Mouse (Mus musculus) urinary bladder, adult 18-20 months (tissue): ENCODE results near the gene Gm3115.
"Not testable (repeated sequence)": the region's sequence is repeated elsewhere in the genome, so short reads cannot be mapped to it uniquely, and the experiment has no call there.

Experiments
- DNase-seq, 2 experiments: peaks; one replicate each; pipeline ENCODE4 v3.0.0; 2022; ENCODE audit warnings: low spot score in 2 of 2, mixed read lengths in 2 of 2

The Gm3115 gene

DNA sequence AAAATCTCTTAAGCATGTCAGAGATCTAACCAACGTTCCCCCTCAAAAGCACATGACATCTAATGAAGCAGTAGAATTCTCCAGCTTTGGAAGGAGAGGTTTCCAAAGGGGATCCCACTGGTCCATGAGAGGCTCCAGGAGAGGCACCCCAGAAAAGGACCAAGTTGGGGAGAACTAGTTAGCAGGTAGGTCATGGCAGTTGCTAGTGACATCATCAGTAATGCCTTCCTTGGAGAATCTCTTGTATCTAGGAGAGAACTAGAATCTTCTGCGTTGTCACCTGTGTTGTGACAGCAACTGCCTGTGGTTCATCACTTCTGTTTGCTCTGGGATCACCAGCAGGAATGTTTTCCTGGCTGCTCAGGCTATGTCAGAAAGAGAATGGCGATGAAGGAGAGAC is at the start of gene Gm3115:
Gene Gm3115, plus strand, starts transcription at position 301 of the 400 bp plus-strand sequence.
- not testable (repeated sequence) for DNase-seq

DNA sequence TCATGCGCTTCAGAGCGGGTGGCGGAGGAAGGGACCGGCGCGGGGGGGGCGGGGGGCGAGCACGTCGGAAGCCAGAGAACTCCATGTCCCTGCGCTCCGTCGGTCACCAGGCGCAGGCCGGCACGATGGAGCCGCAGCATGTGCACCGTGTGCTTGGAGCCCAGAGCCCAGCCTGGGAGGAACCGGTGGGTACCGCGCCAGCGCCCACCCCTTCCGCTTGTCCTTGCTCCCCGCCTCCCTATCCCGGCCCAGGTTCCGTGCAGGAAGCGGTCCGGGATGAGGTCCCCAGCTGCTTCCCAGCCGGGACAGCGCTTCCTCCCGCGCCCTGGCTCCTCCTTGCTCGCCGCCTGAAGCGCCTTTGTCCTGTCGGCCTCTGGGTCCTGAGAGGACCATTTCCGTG is 26.5 kb downstream of the Gm3115 start, which contains the start of gene Gm8108:
Gene Gm8108, plus strand, starts transcription at position 101 of the 400 bp plus-strand sequence.
- DNase-seq, result peak in 1 of 2 experiments; percentile 7

DNA sequence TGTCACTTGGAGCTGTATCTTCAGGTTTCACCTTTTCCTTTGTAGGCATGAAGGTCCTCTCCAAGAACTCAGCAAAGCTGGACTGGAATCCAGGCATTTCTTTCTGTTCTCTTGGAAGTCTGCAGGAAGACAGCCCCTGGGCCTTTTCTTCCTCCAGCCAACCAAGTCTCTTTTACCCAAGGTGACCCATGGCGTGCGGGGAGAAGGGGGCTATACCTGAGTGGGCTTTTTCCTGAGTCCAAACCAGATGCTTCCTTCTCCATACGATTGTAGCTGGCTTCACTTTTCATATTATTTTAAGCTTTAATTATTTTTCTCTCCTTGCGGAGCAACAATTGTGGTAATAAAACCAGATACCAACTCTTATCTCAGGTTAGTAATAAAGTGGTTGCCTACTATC is 57.7 kb downstream of the Gm3115 start:
- not testable (repeated sequence) for DNase-seq
